Mouse (Mus musculus) v-Abl transformed pro-B cells (cell line): ENCODE measurements around the gene Creb5.

Experiments used
- in situ Hi-C, 2 experiments: fragments of 400-800 bp; cut with MboI; formaldehyde crosslinking; loops; one replicate each; pipeline ENCODE4 v1.15.1; 2025; ENCODE audit not compliant: unreplicated experiment in 2 of 2

Creb5 gene

DNA sequence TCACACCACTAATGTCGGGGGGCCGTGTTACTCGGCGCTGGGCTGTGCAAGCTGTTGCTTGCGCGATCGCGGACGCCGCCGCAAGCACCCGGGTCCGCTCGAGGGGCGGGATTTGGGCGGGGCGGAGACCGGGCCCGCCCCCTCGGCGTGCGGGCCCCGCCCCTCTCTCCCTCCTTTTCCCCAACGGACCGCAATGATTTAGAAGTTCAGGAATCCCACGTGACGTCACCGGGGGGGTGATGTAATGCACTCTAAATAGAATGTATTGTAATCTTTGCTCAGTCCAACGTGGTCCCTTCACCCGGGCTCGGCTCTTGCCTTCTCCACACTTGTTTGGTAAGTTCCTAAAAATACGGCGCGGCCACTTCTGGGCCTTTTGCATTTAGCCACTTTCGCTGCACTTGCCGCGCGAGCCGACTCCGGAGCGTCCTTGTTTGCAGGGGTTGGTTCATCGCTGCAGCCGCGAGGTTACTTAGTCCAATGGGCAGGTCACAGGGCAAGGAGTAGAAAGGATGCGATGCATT lies at the start of gene Creb5:
Gene Creb5 (plus strand): TSS at position 233 of the 524 bp plus-strand sequence.
- in situ Hi-C loops = no loop called here

DNA sequence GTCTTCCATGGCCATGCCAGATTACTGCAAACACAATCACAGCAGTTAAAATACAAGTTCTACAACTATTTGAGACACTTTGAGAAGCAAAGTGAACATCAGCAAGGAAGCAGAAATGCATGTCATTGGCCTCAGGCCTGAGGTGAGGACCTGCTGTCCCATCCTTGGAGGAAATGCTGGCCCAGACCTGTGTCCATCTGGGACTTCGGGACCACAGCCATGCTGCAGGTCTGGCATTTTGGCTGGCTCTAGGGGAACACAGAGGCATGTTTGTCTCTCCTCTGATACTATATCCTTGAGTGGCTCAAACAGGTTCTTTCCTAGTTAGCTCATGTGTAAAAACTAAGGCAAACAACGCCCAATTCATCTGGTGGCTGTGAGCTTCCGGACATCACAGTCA lies 27.2 kb upstream of the Creb5 start:
- in situ Hi-C loops = no loop called here

DNA sequence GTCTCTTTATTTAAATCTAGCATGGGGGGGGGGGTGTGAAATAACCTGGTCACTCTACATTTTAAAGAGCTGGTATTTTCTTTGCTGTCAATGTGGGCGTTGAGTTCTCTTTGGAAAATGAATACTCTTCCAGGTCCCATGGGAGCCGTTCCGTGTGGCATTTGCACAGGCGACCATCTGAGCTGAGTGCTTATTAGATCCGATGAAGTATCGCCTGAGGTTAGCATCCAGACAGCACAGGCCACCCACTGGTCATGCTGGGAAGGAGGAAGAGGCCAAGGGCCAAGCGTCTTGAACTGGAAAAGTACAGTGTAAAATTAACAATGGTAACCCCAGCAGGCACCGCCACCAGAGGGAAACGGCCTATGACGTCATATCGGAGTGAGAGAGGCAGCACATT lies 24.7 kb upstream of the Creb5 start:
- in situ Hi-C loops = no loop called here

DNA sequence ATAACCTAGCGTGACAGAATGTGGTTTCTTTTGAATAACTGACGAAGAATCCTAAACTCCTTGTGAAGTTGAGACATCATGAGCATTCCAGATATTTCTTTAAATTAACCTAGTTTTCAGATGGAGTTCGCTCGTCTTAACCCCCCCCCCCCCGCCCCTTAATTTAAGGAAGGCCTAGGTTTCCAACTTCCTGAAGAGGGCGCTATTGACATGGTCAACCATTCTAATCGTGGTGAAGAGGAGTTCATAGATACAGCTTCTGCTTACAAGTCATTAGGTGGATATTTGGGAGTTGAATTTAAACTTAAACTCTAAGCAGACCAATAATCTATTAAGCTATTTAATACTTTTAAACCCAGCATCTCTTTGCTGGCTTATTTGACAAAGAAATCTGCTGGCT lies 20.0 kb upstream of the Creb5 start:
- in situ Hi-C loops = no loop called here

DNA sequence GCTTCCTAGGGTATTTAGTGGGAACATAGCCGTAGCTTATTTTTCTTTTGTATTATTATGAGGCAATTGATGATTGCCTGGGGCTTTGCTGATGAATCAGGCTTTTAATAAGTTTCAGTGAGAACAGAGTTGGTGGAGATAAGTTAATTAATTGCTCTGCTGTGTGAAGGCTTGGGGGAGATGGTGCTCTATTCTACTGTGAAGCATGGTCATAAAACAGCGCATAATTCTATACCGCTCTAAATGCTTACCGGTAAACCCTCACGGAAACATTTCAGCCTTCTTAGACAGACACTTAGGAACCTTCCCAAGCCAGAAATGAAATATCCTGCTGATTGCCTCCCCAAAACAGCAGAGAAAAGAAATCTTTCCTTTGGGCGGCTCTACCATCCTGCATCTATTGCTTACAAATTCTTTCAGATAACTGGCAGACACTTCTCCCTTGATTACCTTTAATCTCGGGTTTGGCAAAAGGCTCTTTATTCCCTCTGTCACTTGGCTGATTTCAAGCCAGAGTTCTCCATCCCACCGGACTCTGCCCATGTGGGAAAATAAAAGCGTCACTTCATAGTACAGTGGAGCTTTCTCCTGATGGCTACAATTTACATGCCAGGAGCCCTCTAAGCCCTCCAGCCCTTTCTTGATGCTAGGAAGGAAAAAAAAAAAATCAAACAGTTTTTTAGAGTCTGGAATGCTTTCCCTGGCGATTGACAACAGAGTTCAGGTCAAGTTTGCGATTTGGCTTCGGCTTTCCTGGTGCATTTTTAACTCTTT lies 19.2 kb upstream of the Creb5 start:
- in situ Hi-C loops = no loop called here

DNA sequence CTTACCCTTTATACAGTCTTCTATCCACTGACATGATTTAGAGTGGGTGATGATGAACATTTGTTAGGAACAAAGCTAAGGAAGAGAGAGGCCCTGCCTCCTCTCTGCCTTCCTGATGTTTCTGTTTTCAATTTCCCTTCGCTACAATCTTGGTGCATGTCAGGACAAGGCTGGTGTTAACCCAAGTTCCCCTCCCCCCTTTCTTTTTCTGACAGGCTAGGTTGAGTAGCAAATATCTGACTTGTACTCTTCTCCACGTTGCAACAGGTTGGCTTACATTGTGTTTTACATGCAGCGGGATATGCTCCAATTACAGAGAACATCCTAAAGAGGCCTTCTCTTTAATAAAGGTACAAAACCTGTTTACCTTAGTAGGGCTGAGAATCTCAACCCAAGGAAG lies 15.9 kb upstream of the Creb5 start:
- in situ Hi-C loops = no loop called here

DNA sequence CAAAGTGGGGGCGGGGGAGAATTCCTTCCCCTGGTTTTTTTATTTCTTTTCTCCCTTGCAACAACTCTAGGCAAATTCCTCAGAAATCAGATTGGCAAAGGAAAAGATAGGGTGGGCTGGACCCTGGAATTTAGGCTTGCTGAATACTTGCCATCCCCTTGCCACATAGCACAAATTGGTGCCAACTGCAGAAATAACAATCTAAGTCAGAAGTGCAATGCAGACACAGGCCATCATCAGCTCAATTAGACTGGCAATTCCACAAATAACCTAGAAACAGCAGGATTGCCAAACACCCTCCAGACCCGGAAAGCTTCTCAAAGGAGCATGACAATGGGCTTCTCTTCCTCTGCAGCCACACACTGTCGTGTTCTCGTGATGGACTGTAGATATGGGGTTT lies 15.4 kb upstream of the Creb5 start:
- in situ Hi-C loops = no loop called here

DNA sequence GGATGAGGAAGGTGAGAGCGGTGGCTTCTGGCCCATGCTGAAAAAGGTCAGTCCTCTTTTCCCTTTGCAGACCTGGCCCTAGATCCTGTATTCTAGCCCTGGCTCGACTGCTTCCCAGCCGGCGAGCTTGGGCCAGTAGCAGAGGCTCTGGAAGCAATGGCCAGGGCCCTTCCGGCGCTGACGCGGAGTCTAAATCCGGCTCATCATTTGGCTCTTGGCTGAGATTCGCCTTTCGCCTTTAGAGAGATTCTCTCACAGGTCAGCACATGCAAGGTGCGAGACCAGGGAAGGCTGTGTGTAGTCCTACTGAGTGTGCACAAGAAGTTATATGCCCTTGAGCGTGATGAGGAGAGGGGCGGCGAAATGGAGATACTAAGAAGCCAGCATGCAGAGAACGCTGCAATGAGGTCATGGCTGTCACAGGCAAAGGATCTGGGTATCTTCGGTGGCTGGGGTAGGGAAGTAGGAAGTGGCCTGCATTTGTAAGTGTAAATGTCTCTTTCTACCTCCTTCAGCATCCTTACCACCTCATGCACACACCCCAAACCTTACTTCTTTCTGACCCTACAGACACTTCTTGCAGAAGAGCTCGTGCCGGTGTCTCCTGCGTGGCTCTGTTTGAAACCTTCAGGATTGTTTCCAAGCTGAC lies 557 bp upstream of the Creb5 start:
- in situ Hi-C loops = no loop called here

DNA sequence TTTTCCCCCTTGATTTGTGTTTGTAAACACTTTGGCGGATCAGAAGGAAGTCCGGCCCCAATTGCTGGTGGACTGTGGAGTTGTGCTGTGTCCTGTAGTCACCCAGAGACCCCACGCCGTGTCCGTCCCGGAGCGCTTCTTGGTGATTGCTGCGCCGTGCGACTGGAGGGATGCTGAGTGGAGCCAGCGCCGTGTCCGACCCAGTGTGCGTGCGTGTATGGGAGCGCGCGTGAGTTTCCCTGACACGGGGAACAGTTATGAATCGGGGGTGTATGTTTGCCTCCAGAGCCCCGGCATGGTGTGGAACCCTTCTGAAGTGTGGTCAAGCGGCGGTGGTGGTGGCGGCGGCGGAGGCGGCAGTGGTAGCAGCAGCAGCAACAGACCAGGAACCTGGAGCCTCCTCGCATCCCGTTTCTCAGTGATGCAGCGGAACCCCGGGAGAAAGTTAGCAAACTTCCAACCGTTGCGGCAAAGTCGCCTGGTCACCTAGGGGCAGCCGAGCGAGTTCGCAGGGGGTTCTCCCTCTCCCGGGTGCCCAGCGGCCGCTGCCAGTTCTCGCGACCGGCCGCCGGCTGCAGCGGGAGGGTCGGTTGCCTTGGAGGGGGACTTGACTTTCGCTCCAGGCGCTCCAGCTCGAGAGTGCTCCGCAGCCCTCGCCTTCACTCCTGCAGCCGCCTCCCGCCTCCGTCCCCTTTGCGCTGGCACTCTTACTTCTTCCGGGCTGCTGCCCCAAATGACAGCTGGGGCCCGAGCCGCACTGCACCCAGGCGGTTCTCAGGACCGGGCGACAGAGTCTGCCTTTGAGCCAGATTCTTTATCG lies 702 bp downstream of the Creb5 start:
- in situ Hi-C loops = no loop called here

GRCm38 (mm10) chr6:53288584-53289558 lies 1.8 kb downstream of the Creb5 start:
- in situ Hi-C loops = no loop called here

GRCm38 (mm10) chr6:53289659-53290058 lies 2.6 kb downstream of the Creb5 start:
- in situ Hi-C loops = no loop called here

DNA sequence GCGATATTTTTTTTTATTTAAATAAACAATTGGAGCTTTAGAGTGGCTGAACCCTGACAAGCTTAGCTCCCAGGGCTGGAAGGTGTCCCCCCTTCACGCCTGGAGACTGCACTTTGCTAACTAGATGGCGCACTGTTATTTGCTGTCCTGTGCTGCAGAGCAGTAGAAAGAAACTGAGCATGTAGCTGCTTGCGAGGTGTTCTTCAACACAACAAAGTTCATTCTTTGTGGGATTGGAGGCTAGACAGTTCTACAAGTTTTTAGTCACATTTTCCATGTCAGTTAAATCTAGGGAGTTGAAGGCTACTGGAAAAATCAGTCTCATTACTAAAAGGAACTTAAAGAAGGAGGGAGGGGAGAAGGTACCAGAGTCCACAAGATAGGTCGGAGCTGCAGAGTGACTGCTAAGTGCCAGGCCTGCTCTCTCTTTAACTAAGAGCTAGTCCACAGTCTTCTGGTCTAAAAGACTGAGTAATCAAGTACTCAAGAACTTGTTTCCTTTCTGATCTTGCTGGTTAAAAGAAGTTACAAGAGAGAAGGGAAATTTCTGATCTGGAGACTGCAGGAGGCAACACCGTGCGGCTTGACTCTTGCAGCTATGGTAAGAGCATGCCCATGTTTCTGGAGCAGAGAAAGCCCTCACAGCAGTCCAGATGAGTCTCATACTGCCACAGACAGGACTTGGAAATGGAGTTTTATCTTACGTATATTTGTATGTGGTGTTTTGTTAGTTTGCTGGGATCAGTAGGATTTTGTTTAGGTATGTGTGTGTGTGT lies 3.3 kb downstream of the Creb5 start:
- in situ Hi-C loops = no loop called here

DNA sequence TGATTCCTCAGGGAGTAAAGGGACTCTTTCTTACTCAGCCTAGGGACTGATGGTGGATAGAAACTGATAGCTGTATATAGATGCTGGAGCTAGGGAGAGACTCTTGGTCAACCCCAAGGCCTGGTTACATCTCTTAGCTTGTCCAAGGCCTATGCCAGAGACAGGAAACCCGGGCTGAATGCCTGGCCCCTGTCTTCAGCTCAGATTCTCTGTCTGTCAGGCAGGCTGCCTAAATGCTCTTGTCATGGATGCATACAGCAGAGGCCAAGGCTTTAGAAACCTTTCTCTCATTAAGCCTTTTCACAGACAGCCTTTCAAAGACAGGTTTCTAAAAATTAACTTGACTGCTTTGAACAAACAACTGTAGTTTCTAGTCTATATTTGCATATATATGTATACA lies 5.9 kb downstream of the Creb5 start:
- in situ Hi-C loops = no loop called here

DNA sequence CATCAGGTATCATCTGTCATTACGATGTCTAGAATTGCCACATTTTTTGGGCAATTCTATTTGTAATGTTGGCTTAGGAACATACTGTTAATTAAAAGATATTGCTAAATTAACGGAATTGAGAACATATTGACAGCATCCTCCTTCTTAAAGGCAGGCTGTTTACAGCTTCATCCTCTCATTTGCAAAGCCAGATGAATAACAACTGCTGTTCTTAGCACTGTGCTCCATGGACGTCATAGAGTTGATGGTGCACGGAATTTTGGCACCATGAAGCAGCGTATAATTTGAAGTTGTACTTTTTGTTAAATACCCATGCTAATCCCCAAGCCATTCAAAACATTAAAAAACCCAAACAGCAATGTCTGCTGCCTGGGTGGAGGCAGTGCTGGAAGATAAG lies 10.8 kb downstream of the Creb5 start:
- in situ Hi-C loops = no loop called here

GRCm38 (mm10) chr6:53304201-53304600 lies 17.1 kb downstream of the Creb5 start:
- in situ Hi-C loops = no loop called here

GRCm38 (mm10) chr6:53306156-53306555 lies 19.1 kb downstream of the Creb5 start:
- in situ Hi-C loops = no loop called here

- in situ Hi-C loops = no loop called here
Measured at GRCm38 (mm10) chr6:53306710-53307109, 19.6 kb downstream of the Creb5 start.

DNA sequence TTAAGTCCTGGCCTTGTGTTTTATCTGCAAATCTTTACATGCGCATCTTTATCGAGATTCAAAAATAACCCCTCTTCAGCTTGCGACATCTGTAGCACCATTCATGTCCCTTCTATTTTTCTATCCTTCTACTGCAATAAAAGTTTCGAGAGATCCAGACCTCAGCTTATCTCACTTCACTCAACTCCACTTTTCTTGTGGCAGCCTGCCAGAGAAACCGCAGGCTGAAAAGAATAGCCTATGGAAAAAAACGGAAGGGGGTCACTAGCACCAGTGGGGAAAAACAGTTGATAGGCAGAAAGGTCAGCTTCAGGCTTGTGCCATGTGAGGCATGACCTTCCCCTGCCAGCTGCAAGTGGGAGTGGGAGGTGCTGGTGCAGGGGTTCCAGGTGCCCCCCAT lies 21.6 kb downstream of the Creb5 start:
- in situ Hi-C loops = no loop called here

DNA sequence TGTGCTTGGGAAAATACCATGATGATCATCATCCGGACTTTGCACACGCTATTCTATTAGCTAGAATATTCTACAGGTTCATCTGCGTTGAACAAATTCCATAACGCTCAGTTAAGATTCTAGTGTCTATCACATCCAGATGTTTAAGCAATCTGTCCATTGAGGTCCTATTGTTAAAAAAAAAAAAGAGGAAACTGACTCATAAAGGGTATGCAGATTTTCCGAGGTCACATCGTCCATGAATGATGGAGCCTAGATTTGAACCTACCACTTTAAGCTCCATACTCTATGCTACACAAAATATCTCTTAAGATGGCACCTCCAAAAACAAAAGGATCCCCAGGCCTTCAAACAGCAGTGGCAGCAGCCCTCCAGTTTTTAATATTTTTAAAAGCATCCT lies 26.5 kb downstream of the Creb5 start:
- in situ Hi-C loops = no loop called here
